Mouse (Mus musculus) spleen, adult 12 weeks (tissue): ENCODE data around the gene Nhp2.

ENCODE experiments used
- DNase-seq: peaks from one replicate; pipeline ENCODE4 v3.0.0; 2022; ENCODE audit warnings: low spot score

The Nhp2 gene

DNA sequence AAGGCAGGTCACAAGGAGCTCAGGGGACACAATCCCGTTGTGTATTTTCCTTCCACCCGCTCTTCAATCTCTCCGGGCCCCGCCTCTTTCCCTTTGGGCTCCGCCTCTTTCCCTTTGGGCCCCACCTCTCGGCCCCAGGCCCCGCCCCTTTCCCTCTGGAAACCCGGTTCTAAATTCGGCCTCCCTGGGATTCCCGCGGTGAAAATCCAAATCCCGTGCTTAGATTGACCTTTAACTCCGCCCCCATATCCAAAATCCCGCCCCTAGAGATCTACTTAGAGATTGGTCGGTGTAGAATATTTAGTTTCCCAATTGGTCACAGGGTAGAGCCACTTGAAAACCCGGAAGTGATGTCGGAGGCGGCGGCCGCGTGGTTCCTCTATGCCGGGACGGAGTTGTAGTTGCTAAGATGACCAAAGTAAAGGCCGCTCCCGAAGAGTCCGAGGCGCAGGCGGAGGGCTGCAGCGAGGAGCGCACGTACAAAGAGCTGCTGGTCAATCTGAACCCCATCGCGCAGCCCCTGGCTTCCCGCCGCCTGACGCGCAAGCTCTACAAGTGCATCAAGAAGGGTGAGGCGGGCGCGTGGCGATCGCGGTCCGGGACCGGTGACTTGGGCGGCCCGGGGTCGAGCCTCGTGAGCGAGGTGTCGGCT, at the start of gene Nhp2:
TSS of gene Nhp2 (plus strand) at position 327 of the 652 bp plus-strand sequence.
- peak; percentile 84 for DNase-seq

DNA sequence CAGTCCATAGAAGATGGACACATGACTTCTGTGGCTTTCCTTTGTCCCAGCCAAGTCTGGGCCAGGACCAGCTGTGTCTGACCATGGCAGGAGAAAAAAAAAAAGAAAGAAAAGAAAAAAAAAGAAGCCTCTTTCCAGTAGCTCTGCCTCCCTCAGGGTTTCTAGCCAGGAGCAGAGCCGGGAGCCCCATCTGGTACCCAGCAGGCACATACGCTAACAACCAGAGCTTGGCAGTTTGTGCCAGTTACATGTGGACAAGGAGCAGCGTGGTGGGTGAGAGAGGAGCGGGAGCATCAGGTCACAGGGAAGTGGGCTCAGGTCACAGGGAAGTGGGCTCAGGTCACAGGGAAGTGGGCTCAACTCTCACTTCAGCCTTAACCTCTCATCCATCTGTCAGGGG, 43.1 kb upstream of the Nhp2 start:
- no peak for DNase-seq

DNA sequence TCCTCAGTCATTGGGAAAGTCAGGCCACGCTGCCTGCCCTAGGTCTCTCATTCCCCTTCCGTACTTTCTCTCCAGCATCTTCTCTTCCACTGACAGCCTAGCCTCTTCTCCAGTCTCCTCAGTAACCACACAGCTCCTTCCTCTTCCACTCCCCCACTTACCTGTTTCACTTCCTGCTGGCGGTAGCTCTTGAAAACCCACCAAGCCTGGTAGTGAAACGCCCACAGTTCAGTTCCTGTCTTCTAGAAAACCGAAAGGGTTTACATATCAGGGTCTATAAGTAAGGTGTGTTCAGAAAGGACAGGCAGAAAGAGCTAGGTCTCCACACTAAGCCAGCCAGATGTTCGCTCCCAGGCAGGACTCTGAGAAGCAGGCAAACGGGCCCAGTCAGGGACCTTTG, 41.9 kb upstream of the Nhp2 start:
- peak; percentile 21 for DNase-seq

DNA sequence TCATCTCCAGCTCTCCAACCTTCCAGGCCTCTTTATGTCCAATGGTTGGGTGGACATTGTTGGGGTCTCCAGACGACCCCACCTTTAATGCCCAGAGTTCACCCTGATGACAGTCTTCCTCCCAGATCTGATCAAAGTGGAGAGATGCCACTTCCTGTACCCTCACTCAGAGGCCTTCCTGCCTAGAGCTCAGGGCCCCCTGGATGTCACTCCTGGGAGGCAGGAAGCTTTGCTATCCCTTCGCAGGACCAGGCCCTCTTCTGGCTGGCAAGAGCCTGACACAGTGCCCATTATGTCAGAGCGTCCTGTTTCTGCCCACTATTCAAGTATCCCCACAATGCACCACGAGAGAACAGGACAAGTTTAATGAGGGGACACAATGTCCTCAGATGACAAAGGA, 40.5 kb upstream of the Nhp2 start:
- DNase-seq = no peak

DNA sequence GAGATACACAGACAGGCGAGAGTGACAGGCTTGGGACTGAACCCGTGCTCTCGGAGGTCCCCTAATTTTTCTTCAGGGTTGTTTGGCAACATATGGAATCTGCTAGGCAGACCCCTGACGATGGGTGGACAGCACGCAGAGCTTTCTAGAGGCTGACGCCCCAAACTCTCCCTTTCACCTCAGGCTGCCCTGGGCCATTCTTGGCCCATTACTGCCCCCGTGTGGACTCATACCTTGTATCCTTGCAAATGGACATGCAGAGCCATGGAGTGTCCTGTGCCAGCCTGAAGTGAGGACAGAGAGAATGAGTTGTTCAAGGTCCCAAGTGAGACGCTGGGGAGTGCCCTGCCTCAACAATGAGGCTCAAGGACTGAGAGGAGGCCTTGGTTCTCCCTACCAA, 36.8 kb upstream of the Nhp2 start:
- peak; percentile 64 for DNase-seq

DNA sequence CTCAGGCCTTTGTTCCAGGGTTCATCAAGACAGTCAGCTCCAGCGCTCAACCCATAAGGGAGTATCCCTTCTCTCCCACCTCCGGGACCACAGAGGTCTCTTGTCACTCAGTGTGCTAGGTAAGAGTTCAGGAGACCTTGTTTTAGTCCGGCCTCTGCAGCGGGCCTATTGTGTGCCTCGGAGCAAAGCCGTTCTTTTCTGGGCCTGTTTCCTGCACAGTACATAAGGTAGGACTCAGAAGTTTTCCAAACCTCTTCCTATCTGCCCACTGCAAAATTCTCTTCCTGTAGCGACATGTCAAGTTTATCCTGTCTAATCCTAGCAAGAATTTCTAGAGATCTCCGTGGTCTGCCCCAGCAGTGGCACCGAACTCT, 35.5 kb upstream of the Nhp2 start:
- DNase-seq = no peak

DNA sequence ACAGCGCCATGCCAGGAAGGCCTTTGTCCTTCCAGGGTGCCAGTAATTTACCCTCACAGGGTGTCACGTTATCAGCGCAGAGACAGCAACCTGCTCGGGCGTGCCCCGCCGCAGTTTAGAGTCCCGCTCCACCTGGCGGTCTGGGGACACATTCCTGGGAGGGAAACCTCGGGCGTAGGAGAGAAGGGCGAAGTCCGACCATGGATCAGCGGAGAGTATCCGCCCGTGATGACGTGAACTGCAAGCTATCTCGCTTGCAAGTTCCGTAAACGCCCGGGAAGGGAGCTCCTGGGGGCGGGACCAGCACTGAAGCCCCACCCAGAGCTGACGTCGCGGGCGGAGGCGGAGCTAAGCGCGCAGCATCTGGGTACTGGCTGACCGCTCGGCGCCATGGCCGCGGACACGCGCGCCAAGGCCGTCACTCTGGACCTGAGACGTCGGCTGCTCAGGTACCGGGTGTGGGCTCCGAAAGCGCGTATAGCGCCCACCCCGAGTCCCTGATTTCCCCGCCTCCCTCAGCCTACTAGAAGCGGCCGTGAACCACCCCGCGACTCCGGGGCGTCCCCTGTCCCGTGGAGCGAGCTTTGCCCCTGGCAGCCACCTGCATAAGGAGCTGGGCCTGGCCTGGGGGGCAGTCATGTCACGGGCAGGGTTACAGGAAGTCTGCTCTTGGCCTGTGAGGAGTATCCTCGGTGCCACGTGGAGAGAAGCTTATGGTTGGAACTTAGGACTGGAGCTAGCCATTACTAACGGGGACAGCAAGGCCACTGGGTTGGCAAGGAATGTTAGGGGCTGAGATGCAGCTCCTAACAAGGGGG, 34.9 kb upstream of the Nhp2 start, which contains the start of gene Phykpl:
TSS of gene Phykpl (plus strand) at position 327 of the 818 bp plus-strand sequence.
- peak; percentile 98 for DNase-seq

DNA sequence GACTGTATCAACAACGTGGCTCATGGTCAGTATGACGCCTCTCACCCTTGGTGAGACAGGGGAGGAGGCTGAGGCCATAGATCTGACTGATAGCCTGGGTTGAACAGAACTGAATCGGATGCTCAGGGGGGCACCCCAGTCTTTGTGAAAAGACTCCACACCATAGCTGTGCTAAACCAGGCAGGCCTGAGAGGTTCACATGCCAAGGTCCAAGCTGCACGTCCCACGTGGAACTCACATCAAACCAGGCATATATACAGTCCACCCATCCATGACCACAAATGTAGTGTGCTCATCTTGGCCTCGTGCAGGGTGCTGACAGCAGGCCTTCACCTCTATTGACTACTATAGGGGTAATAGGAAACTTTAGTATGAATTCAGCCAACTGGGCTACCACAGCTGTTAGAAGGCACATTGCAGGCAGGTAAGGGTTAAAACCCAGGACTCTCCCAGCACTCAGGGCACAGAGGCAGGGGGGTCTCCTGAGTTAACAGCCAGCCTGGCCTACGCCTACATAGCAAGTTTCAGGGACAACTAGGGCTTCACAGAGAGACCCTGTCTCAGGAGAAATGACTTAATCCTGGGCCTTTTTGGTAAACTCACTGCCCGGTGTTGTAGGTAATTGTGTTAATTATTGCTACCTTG, 33.8 kb upstream of the Nhp2 start:
- peak; percentile 13 for DNase-seq

DNA sequence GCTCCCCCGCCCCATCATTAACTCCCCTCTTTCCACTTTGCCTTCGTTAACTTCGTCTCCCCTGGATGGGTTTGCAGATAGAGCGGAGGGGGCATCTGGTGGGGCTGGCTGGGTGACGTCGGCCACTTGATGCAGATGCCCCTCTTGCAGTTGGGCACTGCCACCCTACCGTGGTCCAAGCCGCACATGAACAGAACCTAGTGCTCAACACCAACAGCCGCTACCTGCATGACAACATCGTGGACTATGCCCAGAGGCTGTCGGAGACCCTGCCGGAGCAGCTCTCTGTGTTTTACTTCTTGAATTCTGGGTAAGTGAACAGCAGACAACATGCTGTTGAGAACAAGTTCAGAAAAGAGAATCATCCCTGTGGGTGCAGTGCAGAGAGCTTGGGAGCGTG, 33.1 kb upstream of the Nhp2 start:
- DNase-seq = no peak

DNA sequence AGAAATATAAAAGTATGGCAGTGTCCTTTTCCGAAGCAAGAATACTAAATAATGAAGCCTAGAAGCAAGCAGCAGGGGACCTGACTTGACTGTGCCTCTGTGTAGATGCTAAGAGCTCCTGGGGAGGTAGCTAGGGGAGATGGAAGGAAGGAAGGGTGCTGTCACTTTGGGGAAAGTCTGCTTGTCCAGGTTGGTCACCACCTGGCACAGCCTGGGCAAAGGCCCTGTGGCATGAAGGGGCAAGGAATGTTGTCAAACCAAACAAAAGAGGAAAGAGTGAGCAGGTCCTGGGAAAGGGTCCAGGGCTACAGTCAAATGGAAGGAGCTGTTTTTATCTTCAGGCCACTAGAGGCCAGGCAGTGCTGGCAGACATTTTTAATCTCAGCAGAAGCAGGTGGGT, 32.5 kb upstream of the Nhp2 start:
- DNase-seq = no peak

DNA sequence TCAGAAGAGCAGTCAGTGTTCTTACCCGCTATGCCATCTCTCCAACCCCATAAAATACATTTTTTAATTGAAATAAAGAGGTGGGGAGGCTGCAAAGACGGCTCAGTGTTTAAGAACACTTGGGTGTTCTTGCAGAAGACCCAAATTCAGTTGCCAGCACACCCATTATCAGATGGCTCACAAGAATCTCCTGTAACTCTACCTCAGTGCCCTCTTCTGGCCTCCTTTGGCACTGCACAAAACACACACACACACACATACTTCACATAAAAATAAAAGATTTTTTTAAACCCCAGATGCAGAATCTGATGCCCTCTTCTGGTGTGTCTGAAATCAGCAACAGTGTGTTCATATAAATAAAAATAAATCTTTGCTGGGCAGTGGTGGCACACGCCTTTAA, 30.7 kb upstream of the Nhp2 start:
- DNase-seq = no peak

DNA sequence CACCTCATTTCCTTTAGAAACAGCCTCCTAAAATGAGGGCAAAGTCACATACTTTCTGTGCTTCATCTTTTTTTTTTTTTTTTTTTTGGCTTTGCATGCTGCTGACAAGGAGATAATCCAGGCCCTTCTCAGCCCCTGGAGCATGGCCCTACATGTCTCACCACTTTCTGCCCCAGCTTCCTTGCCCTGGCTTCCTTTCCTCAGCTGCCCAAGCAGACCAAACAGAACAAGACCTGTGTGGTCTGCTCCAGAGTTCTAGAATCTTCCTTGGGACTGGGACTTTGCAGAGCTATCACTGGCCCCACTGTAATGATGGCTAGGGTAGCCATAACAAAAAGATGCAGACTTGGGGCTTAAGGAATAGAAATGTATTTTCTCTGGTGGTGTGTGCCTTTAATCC, 29.5 kb upstream of the Nhp2 start:
- no peak for DNase-seq

DNA sequence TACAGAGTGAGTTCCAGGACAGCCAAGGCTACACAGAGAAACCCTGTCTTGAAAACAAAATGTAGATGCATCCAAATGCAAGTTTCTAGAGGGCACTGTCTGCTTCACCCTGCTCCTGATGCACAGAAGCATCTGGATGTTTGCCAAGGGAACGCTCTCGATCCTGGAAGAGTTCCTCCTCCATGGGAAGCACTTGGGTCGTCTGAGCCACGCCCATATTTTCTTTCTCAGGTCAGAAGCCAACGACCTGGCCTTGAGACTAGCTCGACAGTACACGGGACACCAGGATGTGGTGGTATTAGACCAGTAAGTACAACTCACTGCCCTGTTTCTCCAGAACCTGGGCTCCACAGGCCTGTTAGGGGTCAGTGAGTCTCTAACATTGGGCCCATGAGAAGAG, 28.4 kb upstream of the Nhp2 start:
- no peak for DNase-seq

DNA sequence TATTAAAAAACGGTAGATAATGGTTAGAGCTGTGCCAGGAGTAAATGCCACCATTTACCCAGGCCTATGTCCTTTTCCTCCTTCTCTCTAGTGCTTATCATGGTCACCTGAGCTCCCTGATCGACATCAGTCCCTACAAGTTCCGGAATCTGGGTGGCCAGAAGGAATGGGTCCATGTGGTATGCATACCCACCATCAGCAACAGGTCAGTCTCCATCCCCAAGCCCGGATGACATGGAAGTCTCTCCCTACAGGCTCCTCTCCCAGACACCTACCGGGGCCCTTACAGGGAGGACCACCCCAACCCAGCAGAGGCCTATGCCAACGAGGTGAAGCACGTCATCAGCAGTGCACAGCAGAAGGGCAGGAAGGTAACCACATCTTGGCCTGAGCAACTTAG, 27.6 kb upstream of the Nhp2 start:
- no peak for DNase-seq

DNA sequence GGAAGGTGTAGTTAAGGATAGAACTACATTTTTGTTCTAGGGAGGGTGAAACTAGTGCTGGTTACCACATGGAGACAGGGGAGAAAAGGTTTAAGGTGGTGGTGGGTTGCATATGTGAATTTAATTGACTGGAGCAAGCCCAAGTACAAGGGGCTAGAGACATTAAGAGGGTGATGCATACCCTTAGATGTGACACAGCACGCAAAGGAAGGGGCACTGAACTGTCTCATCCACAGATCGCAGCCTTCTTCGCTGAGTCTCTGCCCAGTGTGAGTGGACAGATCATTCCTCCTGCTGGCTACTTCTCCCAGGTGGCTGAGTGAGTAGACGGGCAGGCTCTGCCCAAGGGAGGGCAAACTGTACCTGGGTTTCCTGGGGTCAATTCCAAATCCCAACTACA, 26.2 kb upstream of the Nhp2 start:
- no peak for DNase-seq

DNA sequence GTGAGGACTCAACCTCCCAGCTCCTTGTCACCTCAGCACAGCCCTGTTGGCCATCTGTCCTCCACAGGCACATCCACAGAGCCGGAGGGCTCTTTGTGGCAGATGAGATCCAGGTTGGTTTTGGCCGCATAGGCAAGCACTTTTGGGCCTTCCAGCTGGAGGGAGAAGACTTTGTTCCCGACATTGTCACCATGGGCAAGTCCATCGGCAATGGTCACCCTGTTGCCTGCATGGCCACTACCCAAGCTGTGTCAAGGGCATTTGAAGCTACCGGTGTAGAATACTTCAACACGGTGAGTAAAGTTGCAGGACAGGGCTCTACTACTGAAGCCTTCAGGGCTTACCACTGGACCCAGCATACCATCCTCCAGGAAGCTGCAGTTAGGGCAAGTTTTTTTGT, 25.7 kb upstream of the Nhp2 start:
- DNase-seq = no peak

DNA sequence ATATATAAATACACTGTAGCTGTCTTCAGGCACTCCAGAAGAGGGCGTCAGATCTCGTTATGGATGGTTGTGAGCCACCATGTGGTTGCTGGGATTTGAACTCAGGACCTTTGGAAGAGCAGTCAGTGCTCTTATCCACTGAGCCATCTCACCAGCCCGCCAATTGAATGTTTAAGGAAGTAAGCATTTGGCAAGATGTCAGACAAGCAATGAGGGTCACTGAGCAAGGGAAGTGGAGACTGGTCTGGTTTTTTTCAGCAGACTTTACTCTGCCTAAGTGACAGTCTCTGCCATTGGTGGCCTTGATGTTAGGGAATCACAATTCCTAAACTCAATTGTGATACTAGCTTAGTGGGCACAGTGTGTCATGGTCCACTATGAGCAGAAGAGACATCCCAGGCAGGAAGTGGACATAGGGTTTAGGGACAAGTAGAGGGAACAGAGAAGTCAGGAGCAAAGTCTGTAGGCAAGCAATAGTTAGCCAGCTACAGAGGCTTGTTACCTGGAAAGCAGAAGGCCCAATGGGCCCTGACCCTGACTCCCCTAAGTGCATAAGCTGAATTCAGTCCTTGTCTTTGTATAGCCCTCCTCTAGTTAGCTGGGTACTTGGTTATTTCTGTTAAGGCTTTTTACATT, 24.7 kb upstream of the Nhp2 start:
- no peak for DNase-seq

DNA sequence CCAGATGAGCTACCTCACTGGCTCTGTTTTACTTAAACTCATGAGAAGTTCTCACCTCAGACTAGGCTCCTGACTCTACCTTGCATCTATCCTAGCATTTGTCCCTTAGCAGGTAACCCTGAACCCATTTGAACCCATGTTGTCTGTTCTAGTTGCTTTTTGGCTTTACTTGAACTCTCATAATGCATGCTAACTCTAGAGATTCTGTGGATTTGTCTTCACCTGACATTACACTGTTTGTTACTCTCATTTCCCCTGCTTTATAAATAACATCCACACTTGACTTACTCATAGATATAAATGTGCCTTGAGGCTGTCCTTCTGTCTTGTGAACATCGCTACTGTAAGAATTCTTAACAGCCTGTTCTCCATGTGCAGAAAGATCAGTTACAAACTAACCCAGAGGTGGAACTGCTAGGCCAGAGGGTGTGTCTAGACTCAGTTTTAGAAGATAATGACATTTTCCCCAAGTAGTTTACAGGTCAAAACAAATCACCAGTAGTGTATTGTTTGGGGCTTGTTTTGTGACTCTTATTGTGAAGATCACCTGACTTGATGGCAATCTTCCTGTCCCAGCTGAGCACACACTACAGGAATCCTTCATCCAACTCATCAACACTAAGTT, 24.0 kb upstream of the Nhp2 start:
- no peak for DNase-seq

DNA sequence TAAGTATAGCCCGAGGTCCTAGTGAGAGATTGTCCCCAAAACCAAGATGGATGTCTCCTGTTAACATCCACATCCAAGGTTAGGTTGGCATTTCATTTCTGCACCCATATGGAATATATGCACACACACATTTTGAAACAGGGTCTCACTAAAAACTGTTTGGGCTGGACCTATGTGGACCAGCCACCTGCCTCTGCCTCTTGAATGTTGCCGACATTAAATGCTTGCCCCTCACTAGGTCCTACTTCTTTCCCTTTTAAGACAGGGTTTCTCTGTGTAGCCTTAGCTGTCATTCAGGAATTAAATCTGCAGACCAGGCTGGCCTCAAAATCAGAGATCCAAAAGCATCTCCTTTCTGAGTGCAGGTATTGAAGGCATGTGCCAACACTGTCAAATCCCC, 22.0 kb upstream of the Nhp2 start:
- no peak for DNase-seq

DNA sequence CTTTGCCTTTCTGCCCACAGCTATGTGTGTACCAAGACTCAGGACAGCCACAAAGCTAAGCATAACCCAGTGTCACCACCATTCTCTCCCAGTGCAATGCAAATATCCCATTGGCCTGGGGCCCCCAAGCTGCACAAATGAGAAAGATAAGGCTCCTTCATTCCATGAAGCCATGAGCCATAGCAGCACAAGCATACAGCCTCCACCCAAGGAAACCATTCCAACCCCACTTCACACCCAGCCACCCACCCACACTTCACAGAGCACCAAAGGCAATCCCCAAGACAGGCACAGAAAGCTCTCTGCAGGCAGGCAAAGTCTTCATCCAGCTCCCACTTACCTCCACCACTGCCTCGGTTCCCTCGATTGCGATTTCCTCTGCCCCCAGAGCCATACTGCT, 17.3 kb upstream of the Nhp2 start:
- no peak for DNase-seq

DNA sequence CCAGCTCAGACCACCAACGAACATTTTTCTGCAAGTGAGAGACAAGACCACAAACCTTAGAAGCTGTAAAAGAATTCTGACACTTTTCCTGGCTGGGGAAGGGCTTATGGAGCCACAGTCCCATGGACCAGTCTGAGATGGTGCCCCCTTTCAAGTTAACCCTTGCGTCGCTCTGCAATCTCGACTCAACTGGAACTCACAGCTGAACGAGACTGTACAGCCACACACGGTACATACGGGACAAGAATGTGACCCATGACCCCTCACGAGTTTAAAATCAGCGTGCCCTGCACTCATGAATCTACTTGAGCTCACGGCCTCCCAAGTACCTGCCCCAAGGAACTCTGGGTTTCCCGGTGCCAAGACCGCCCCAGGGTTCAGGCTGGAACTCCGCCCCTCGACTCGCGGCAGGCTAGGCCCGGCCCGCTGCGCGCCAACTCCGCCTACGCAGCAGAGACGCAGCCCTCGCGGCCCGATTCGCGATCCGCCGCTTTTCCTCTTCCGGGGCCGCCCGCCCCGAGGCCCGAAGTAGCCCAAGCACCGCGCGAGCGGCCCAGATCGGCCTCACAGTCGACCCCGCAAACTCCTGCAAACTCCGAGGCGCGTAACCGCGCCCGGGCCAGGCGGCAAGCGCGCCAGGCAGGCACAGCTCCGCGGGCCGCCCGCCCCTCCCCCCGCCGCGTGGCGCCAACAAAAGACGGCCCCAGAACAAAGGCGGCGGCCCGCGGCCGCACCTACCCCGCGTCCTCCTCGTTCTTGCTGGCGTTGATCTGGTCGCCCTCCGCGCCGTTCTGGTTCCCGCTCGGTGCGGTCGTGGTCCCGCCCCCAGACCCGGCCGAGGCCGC, 13.7 kb upstream of the Nhp2 start:
- peak; percentile 81 for DNase-seq
